12 mouse cellular contexts compared by ENCODE assay signal in genomic region chr19:56398528-56398795, GRCm38 (mm10). TPM values are rescaled to one million over a fixed set of nuclear protein-coding genes. Genes with fewer than 3 reads are reported as not detected.
ATAC-seq lines count a peak whose summit lies in the region.
"Had no signal": no experiment of that assay in that cellular context is flagged by ENCODE, and none has a peak within 500 bp of the region (broad histone marks: within the 10 kb centered on the region; RNA-seq: fewer than 3 reads in every experiment).

No protein-coding gene starts in this region.

- no peak for ATAC-seq in erythroblast, adult 5-6 weeks (replicated peaks; ENCODE audit: low FRiP score, poor library complexity, severe bottlenecking)
- no peak for ATAC-seq in intestine, embryonic 15.5 days
- ATAC-seq in intestine, embryonic 16.5 days: no peak
- no peak for ATAC-seq in megakaryocyte, adult 5-6 weeks (ENCODE audit: poor library complexity, severe bottlenecking)
- ATAC-seq in hindbrain, embryonic 16.5 days: no peak
- no peak for ATAC-seq in forebrain, embryonic 15.5 days (replicated peaks)
- ATAC-seq: midbrain, embryonic 13.5 days had no signal

- H3K27ac ChIP-seq in intestine, embryonic 15.5 days: no peak overlapping the region
- no peak overlapping the region; the same call in 1 of the 2 replicates for H3K27ac ChIP-seq in intestine, embryonic 16.5 days (ENCODE audit: low read length)
- no peak overlapping the region for H3K27ac ChIP-seq in hindbrain, embryonic 16.5 days (ENCODE audit: low read depth, low read length)
- no peak overlapping the region for H3K27ac ChIP-seq in forebrain, embryonic 15.5 days (replicated peaks)
- H3K27ac ChIP-seq: forebrain, embryonic 10.5 days; left cerebral cortex, adult 2 months; midbrain, embryonic 13.5 days had no signal

- H3K9ac ChIP-seq in intestine, embryonic 15.5 days: no peak overlapping the region
- no peak overlapping the region for H3K9ac ChIP-seq in intestine, embryonic 16.5 days (ENCODE audit: low read depth, low read length)
- H3K9ac ChIP-seq in hindbrain, embryonic 16.5 days (ENCODE audit: low read depth, low read length): no peak overlapping the region
- H3K9ac ChIP-seq in forebrain, embryonic 15.5 days (replicated peaks): no peak overlapping the region
- H3K9ac ChIP-seq: hindbrain, embryonic 14.5 days; midbrain, embryonic 13.5 days had no signal

- H3K4me2 ChIP-seq in intestine, embryonic 15.5 days (replicated peaks): peak overlapping the region; percentile 94; the same call in 1 of the 2 replicates
- H3K4me2 ChIP-seq in intestine, embryonic 16.5 days (ENCODE audit: low read depth, low read length): no peak overlapping the region
- H3K4me2 ChIP-seq in hindbrain, embryonic 16.5 days (ENCODE audit: low read length): no peak overlapping the region
- no peak overlapping the region for H3K4me2 ChIP-seq in forebrain, embryonic 15.5 days (replicated peaks)

- H3K9me3 ChIP-seq in erythroblast, embryonic 14.5 days (ENCODE audit: control insufficient read depth, low read length): no peaks in the 10 kb centered on the region
- no peaks in the 10 kb centered on the region for H3K9me3 ChIP-seq in intestine, embryonic 15.5 days
- no peaks in the 10 kb centered on the region for H3K9me3 ChIP-seq in intestine, embryonic 16.5 days (ENCODE audit: control insufficient read depth, low read length)
- H3K9me3 ChIP-seq in megakaryocyte, embryonic 14.5 days: no peaks in the 10 kb centered on the region
- H3K9me3 ChIP-seq in hindbrain, embryonic 16.5 days (ENCODE audit: control insufficient read depth, low read length): no peaks in the 10 kb centered on the region
- no peaks in the 10 kb centered on the region for H3K9me3 ChIP-seq in forebrain, embryonic 15.5 days
- H3K9me3 ChIP-seq: forebrain, embryonic 10.5 days; midbrain, embryonic 13.5 days had no signal

- peaks cover 16% of the 10 kb centered on the region for H3K36me3 ChIP-seq in erythroblast, embryonic 14.5 days (ENCODE audit: control insufficient read depth)
- no peaks in the 10 kb centered on the region for H3K36me3 ChIP-seq in intestine, embryonic 15.5 days
- H3K36me3 ChIP-seq in intestine, embryonic 16.5 days (ENCODE audit: control insufficient read depth, insufficient read depth, low read length): no peaks in the 10 kb centered on the region
- peaks cover 27% of the 10 kb centered on the region for H3K36me3 ChIP-seq in megakaryocyte, embryonic 14.5 days (replicated peaks; ENCODE audit: low read length)
- H3K36me3 ChIP-seq in hindbrain, embryonic 16.5 days (ENCODE audit: control insufficient read depth, insufficient read depth, low read length): no peaks in the 10 kb centered on the region
- H3K36me3 ChIP-seq in forebrain, embryonic 15.5 days: no peaks in the 10 kb centered on the region
- H3K36me3 ChIP-seq: forebrain, embryonic 10.5 days; midbrain, embryonic 13.5 days had no signal

- H3K27me3 ChIP-seq in erythroblast, embryonic 14.5 days (ENCODE audit: control insufficient read depth): peaks cover 3% of the 10 kb centered on the region; the same call in 1 of the 2 replicates
- no peaks in the 10 kb centered on the region for H3K27me3 ChIP-seq in intestine, embryonic 15.5 days (replicated peaks)
- H3K27me3 ChIP-seq in intestine, embryonic 16.5 days (replicated peaks; ENCODE audit: control insufficient read depth, insufficient read depth, low read length): no peaks in the 10 kb centered on the region
- H3K27me3 ChIP-seq in megakaryocyte, embryonic 14.5 days (replicated peaks): no peaks in the 10 kb centered on the region
- H3K27me3 ChIP-seq in hindbrain, embryonic 16.5 days (replicated peaks; ENCODE audit: control insufficient read depth, insufficient read depth, low read length): peaks cover 14% of the 10 kb centered on the region
- peaks cover 13% of the 10 kb centered on the region; the same call in 1 of the 2 replicates for H3K27me3 ChIP-seq in forebrain, embryonic 15.5 days

- peak overlapping the region; percentile 90 for H3K4me3 ChIP-seq in erythroblast, embryonic 14.5 days (replicated peaks)
- no peak overlapping the region for H3K4me3 ChIP-seq in intestine, embryonic 15.5 days (replicated peaks)
- H3K4me3 ChIP-seq in intestine, embryonic 16.5 days (ENCODE audit: low read length): no peak overlapping the region
- peak overlapping the region; percentile 96 for H3K4me3 ChIP-seq in megakaryocyte, embryonic 14.5 days (replicated peaks)
- no peak overlapping the region for H3K4me3 ChIP-seq in hindbrain, embryonic 16.5 days (ENCODE audit: low read length)
- no peak overlapping the region for H3K4me3 ChIP-seq in forebrain, embryonic 15.5 days
- H3K4me3 ChIP-seq: left cerebral cortex, adult 2 months; midbrain, embryonic 13.5 days had no signal

- H3K4me1 ChIP-seq in erythroblast, embryonic 14.5 days (ENCODE audit: control insufficient read depth): peaks cover 72% of the 10 kb centered on the region
- H3K4me1 ChIP-seq in intestine, embryonic 15.5 days (replicated peaks): peaks cover 19% of the 10 kb centered on the region
- H3K4me1 ChIP-seq in intestine, embryonic 16.5 days (ENCODE audit: control insufficient read depth, insufficient read depth, low read length): peaks cover 20% of the 10 kb centered on the region
- H3K4me1 ChIP-seq in megakaryocyte, embryonic 14.5 days: peaks cover 71% of the 10 kb centered on the region
- H3K4me1 ChIP-seq in hindbrain, embryonic 16.5 days (ENCODE audit: control insufficient read depth, insufficient read depth, low read depth, low read length): peaks cover 5% of the 10 kb centered on the region
- peaks cover 13% of the 10 kb centered on the region for H3K4me1 ChIP-seq in forebrain, embryonic 15.5 days

RNA-seq across cellular contexts. Expression of gene Casp7, which starts 1.5 kb away (rescaled TPM):
- 0.47 and 0.57 TPM in 2 replicates for polyA plus RNA-seq in erythroblast, embryonic 14.5 days (2012)
- total RNA-seq in erythroblast, adult 5-6 weeks (2015; ENCODE audit: low replicate concordance): 14.8 and 17.6 TPM in 2 replicates
- total RNA-seq in erythroblast, adult 5-6 weeks (2017; ENCODE audit: low replicate concordance): 15.0 and 17.6 TPM in 2 replicates
- 35.5 and 37.1 TPM in 2 replicates for polyA plus RNA-seq in intestine, embryonic 15.5 days (2015; fragmentation: Nextera tagmentation; extraction: Ambion mirVana)
- 41.0 and 41.7 TPM in 2 replicates for polyA plus RNA-seq in intestine, embryonic 16.5 days (2015; fragmentation: Nextera tagmentation; extraction: Ambion mirVana)
- polyA plus RNA-seq in megakaryocyte, embryonic 14.5 days (2012; ENCODE audit: insufficient read depth, low replicate concordance): 2.5 and 2.6 TPM in 2 replicates
- total RNA-seq in megakaryocyte, adult 5-6 weeks (2015): 35.8 and 41.4 TPM in 2 replicates
- total RNA-seq in megakaryocyte, adult 5-6 weeks (2017): 30.3 and 31.4 TPM in 2 replicates
- 24.5 and 25.5 TPM in 2 replicates for polyA plus RNA-seq in hindbrain, embryonic 16.5 days (2015; fragmentation: Nextera tagmentation; extraction: Ambion mirVana)
- polyA plus RNA-seq in forebrain, embryonic 15.5 days (2015; fragmentation: Nextera tagmentation; extraction: Ambion mirVana): 14.7 TPM in 2 replicates

RNA-seq across cellular contexts. Expression of gene Nrap, which starts 8.6 kb away (rescaled TPM):
- polyA plus RNA-seq in erythroblast, embryonic 14.5 days (2012): 0.01 TPM in 1 of 2 replicates, not detected in the other
- not detected in 2 replicates for total RNA-seq in erythroblast, adult 5-6 weeks (2015; ENCODE audit: low replicate concordance)
- total RNA-seq in erythroblast, adult 5-6 weeks (2017; ENCODE audit: low replicate concordance): 0.51 TPM in 1 of 2 replicates, not detected in the other
- polyA plus RNA-seq in intestine, embryonic 15.5 days (2015; fragmentation: Nextera tagmentation; extraction: Ambion mirVana): 0.20 and 0.32 TPM in 2 replicates
- polyA plus RNA-seq in intestine, embryonic 16.5 days (2015; fragmentation: Nextera tagmentation; extraction: Ambion mirVana): 0.33 and 0.40 TPM in 2 replicates
- not detected in 2 replicates for polyA plus RNA-seq in megakaryocyte, embryonic 14.5 days (2012; ENCODE audit: insufficient read depth, low replicate concordance)
- 0.02 TPM in 1 of 2 replicates, not detected in the other for total RNA-seq in megakaryocyte, adult 5-6 weeks (2015)
- 0.04 and 0.12 TPM in 2 replicates for total RNA-seq in megakaryocyte, adult 5-6 weeks (2017)
- polyA plus RNA-seq in hindbrain, embryonic 16.5 days (2015; fragmentation: Nextera tagmentation; extraction: Ambion mirVana): 0.24 and 0.79 TPM in 2 replicates
- polyA plus RNA-seq in forebrain, embryonic 15.5 days (2015; fragmentation: Nextera tagmentation; extraction: Ambion mirVana): 0.41 and 0.45 TPM in 2 replicates

Comparison
In these comparisons a context has a peak if more than half of its experiments do, and no peak if none do; other contexts are left out.
1. H3K4me3 ChIP-seq: peak in erythroblast, embryonic 14.5 days (single experiment) and megakaryocyte, embryonic 14.5 days (single experiment); none in intestine, embryonic 15.5 days (single experiment), intestine, embryonic 16.5 days (single experiment), hindbrain, embryonic 16.5 days (single experiment) and forebrain, embryonic 15.5 days (single experiment).